Mouse (Mus musculus) 416B (cell line): ENCODE results near the gene Wnt1.

Source experiments
- DNase-seq: peaks from one replicate; pipeline ENCODE4 v3.0.0; 2011; ENCODE audit warnings: low read depth

Gene Wnt1

DNA sequence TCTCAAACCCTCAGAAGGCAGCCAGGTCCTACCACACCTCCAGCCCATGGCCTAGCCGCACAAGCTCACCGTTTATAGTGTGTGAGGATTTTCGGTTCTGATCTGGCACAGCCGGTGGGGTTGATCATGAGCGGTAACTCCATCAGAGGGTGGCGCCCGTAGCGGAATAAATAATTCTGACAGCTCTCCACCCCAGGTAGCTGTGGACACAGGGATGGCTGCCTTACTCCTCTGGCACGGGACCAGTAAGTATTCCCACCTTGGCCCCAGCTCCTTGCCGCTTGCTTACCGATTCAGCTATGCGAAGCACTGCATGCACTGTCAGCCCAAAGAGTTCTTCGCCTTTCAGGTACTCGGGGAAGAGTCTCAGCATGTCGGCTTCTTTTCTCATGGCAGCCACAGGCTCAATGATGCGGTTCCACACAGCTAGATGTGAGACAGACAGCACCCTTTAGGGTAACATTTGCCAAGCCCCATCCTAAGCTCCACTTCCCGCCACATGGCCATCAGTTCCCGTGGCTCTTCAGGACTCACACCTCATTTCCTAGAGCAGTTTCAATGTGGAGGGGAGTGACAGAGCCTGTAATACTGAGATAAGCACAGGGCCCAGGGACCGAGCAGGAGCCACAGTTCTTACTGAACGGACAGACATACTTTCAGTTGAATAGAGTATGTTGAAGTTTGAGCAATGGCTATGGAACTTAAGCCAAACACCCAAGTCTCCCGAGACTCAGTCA is 47.5 kb downstream of the Wnt1 start:
- no peak for DNase-seq

DNA sequence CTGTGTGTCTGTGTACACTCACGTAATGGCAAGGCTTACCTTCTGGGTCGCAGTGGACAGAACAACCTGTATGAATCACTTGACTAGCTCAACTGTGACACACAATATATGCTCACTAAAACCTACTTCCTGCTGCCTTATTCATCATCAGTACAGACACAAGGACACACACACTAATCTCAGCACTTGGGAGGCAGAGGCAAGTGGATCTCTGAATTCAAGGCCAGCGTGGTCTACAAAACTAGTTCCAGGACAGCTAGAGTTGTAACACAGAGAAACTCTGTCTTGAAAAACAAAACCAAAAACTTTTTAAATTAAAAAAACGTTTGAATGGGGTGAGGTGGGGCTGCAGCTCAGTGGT is 48.1 kb downstream of the Wnt1 start:
- DNase-seq, result no peak

DNA sequence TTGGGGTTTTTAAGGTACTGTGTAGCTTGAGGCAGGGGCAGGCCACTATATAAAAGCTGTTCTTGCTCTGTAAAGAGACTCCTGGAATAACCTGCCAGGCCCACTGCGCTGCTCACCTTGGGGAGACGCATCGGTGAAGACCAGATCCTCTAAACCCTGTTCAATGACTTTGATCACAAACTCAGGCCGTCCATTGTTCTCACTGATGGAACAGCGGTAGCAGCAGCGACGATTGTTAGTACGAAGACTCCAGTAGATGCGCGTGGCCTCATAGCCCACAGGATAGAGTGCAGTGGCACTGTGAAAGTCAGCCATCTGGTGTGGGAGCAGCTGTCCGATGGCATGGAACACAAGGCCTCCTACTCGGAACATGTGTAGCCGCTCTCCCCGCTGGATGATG is 49.5 kb downstream of the Wnt1 start:
- DNase-seq, result no peak

DNA sequence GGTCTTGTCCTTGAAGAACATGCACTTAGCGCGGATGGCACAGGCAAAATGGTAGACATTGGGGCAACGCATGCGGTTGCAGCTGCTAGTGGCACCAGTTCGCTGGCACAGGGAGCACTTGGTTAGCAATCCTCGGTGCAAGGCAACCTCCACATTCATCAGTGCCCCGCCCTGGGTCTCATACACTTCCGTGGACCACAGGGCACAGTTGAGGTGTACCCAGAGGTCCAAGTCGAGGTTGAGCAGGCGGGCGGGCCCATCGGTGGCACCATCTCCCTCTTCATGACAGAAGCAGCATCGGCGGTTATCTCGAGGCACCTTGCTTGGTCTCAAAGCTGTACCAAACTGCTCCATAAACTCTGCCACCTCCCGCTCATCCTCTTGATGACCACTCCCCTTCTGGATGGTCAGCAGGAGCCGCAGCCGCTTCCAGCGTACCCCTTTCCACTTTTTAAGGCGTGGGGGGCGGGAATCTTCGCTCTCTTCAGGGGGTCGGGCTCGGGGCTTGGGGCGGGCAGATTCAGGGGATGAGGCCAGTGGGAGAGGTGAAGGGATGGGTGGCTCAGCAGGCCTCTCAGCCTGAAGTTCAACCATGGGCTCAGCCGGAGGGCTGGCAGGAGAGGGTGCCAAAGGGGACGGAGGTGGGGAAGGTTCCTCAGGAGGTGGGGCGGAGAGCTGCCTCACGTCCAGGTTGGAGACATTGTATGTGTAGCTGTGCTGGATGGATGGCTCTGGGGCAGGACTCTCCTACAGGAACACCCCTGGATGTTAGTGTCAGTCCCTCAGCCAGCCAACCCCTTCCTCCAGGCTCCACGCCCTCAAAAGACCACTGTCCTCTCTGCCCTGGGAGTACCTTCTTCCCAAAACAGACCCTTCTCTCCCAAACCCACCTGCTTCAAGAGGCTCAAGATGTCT is 50.3 kb downstream of the Wnt1 start:
- DNase-seq, result no peak
